Mouse (Mus musculus) mouse trophoblast stem cell (cell line): ENCODE measurements around the gene Gtsf1.

Experiments
- in situ Hi-C, 2 experiments: fragments of 300-500 bp; cut with MseI, MboI; formaldehyde crosslinking; loops; 2 replicates in 1 of 2; 3 replicates in 1 of 2; pipeline ENCODE4 v1.15.1; 2025

The Gtsf1 gene

DNA sequence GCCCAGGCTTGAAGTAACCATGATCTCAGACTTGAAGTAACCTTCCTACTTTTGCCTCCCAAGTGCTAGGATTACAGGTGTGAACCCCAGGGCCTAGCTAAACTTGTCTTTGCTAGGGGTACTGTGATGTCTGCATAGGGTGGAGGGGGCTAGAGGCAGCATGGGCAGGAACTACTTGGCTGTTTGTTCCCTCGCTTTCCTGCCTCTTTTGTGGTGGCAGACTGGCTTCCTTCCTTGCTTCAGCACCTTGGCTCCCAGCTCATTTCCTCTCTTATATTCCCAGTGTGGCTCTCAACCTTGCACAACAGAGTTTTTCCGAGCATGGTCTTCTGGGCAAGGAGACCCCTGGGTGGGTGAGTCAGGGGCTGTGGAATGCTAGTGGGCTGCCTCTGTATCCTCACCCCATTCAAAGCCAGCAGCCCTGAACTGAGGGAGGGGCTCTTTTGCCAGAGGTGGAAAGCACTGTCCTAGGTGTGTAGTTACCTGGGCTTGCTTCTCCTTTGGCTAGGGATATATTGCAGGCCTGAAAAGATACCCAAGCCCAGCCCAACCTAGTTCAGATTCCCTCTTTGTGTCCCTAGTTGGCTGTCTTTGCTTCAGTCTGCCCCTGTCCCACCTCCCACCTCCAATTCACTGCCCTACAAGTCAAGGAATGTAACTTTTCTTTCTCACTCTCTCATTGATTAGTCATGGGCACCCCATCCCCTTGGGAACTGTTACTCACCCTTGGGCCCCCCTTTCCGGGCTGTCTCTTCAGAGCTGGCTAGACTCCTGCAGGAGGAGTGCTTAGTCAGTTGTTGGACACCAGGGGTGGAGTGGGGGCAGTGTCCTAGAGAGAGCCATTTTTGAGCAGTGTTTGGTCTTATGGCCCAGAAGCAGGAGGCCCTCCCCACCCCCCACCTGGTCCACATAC, 52.3 kb downstream of the Gtsf1 start:
- in situ Hi-C loops = no loop called here

DNA sequence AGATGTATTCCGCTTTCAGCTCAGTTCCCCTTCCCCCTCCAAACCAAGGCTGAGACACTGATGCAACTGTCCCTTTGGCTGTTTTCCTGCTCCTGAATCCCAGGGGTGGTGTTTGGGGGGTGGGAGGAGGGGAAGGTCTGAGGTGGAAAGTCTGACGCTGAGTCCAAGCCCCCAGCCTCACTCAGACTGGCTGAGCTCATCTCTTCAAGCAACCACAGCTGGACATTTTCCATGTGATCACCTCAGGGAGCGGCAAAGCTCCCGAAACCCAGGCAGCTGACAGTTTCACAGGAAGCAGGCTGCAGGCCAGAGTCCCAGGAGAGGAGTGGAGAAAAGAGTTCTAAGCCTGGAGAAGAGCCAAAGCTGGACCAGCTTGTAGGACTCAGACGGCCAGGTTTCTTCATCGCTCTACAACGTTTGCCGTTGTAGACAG, 53.4 kb downstream of the Gtsf1 start:
- in situ Hi-C loops = no loop called here

DNA sequence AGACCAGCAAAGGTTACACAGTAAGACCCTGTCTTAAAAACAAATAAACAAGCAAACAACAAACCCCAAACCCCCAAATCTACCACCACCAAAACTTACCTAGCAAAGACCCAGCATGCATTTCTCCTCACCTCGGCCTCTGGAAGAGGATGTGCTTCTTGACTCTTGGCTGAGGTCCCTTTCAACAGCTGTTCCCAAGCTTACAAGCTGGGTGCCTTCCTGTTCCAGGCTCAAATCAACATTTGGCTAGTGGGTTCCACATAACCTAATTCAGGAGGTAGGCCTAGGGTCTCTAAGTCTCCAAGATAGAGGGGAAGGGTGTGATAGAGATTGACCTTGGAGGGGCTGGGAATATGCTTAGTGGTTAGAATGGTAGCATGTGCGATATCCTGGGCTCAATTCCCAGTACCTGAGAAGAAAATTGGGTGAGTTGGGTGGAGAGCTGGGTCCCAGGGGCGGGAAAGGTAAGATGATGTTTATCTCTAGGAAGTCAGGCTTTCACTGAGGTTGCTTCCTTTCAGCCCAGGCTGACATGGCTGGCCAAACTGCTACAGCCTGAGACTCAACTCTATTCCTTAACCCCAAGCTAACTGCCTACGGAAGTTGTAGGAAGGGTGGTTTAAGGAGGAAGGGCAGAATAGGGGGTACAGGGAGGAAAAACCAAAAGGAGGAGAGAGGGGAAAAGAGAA, 55.0 kb downstream of the Gtsf1 start:
- in situ Hi-C loops = no loop called here

- in situ Hi-C loops = no loop called here
Observed at GRCm38 (mm10) chr15:103372461-103372860, 57.8 kb downstream of the Gtsf1 start.

DNA sequence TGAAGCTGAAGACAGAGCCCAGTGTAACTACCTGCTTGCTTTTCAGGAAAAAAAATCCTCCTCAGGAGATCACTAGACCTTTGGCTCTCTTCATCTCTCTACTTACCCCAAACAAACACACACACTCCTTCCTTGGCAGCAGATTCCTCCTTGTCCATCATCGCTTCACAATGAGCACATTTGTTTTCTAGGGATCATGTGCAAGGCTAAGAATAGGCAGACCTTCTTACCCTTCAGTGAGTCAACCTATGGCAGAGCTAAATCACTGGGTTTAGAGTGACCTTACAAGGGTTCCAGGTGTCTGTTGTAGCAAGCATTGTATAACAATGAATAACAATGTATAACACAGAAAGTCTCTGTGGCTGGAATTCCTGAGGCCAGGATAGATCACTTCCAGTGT, 58.5 kb downstream of the Gtsf1 start:
- in situ Hi-C loops = no loop called here

GRCm38 (mm10) chr15:103371208-103371607, 59.1 kb downstream of the Gtsf1 start:
- in situ Hi-C loops = no loop called here

- in situ Hi-C loops = no loop called here
Observed at GRCm38 (mm10) chr15:103370462-103370861, 59.8 kb downstream of the Gtsf1 start.

DNA sequence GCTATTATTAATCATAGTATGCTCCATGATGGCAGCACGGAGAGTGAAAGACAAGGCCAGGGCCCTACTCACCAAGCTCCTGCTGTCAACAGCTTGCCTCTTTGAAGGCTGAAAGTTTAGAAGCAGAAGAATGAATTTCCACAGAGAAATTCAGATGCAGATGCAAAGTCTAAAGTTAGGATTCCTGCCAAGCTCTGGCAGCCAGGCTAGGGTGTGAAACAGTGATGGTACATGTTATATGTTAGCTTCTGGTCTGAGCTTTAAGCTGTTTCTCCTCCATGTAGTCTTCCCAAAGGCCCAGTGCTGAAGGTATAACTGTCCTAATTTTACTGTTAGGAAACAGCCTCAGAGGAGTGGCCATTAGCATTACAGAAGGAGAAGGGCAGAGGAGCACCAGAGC, 61.1 kb downstream of the Gtsf1 start:
- in situ Hi-C loops = no loop called here

GRCm38 (mm10) chr15:103368179-103368940, 61.9 kb downstream of the Gtsf1 start:
- in situ Hi-C loops = no loop called here

GRCm38 (mm10) chr15:103366376-103367149, 63.7 kb downstream of the Gtsf1 start, which contains the start of gene Itga5:
Itga5 (minus strand) TSS chr15:103366763.
- in situ Hi-C loops = no loop called here

DNA sequence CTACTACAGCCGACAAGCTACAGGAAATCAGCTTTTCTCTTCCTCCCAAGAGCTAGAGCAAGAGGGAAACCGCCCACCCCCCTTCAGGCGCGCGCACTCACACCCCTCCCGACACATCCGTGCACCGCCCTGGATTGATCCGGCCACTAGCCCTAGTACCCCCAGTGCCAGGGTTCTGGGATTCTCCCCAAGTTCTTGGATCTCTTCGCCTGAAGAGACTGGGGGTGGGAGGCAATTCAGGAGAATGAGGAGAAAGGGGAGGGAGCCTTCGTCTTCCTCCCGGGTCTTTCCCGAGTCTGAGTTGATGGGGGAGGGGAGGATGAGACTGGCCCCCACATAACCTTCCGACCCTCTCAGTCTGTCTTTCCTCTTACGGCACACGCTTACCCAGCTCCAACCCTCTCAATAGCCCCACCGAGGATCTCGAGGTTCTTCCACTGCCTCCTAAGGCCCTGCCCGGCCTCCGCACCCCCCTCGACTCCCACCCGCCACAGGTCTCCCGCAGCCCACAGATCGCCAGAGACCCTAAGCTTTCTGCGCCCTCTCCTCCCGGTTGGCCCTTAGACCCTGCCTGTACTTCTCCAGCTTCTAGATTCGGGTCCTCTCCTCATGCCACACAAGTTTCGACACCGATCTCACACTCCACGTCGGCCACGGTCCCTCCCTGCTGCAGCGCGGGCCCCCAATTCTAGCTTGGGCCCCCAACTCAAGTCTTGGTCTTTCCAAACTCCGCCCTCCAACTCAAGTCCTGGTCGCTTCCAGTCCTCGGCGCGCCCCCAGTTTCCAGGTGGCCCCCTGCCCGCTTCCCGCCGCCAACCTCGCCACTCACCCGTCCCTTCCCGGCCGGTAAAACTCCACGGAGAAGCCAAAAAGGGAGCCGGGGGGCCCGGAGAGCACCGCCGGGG, 64.5 kb downstream of the Gtsf1 start:
- in situ Hi-C loops = no loop called here

- in situ Hi-C loops = no loop called here
Observed at GRCm38 (mm10) chr15:103364761-103365160, 65.5 kb downstream of the Gtsf1 start.

- in situ Hi-C loops = no loop called here
Observed at GRCm38 (mm10) chr15:103363809-103364208, 66.5 kb downstream of the Gtsf1 start.

- in situ Hi-C loops = no loop called here
Observed at GRCm38 (mm10) chr15:103362950-103363349, 67.3 kb downstream of the Gtsf1 start.

- in situ Hi-C loops = no loop called here
Observed at GRCm38 (mm10) chr15:103362333-103362732, 67.9 kb downstream of the Gtsf1 start.

- in situ Hi-C loops = no loop called here
Observed at GRCm38 (mm10) chr15:103361269-103361668, 69.0 kb downstream of the Gtsf1 start.

DNA sequence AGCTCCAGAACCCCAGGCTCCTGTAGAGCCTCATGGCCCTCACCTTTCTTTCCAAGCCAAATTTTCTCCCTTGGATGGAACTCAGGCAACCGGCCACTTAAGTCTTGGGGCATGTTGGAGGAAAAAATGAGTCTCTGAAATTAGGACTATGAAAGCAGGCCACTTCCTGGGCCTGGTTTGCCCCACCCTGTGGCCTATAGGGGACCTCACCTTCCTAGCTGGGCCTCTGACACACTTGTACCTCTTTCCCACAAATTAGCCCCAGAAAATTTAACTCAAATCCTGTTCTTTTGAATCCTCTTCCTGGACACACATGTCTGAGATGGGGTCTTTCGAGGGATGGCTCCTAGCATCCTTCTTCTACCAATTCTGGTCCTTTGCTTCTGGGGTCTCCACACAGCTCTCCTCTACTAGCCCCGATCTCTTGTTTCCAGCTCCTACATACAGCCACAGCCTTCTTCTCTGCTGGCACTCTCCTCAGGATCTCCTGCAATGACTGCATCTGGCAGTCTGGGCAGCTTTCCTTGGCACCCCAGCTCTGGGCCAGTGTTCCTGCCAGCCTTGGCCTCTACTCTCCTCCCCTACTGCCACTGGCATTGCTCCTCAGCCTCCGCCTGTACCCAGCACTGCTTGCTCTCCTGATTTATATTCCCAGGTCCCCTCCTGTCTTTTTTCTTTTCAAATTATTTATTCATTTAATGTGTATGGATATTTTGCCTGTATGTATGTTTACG, 70.2 kb downstream of the Gtsf1 start:
- in situ Hi-C loops = no loop called here

GRCm38 (mm10) chr15:103359122-103359510, 71.2 kb downstream of the Gtsf1 start:
- in situ Hi-C loops = no loop called here

GRCm38 (mm10) chr15:103358278-103359121, 71.8 kb downstream of the Gtsf1 start:
- in situ Hi-C loops = no loop called here
